Mouse (Mus musculus): ENCODE results near the gene Fcgr3.

DNA sequence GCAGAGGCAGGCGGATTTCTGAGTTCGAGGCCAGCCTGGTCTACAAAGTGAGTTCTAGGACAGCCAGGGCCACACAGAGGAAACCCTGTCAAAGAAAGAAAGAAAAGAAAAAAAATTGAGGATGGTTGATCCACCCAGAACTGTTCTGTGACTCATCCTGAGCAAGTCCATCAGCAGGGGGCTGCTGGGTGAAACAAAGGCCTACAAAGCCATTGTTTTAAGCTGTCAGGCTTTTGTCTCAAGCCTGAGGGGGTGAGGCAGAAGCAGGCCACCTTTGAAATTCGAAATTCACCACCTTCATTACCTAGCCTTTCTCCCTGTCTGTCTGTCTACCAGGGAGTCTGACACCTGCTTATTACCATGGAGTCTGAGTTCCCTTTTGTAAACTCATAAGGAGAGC lies 18.2 kb downstream of the Fcgr3 start:
- TF ChIP-seq MAFK (IDR thresholded peaks at IDR 0.05; ENCODE audit: insufficient replicate concordance, low read length) (no peak), EP300 (IDR thresholded peaks at IDR 0.05; ENCODE audit: low read length) (no peak), JUN (IDR thresholded peaks at IDR 0.05; ENCODE audit: insufficient read depth, low read depth, low read length) (no peak), POLR2AphosphoS2 (IDR thresholded peaks at IDR 0.05; ENCODE audit: low read depth, low read length) (no peak), ETS1 (conservative IDR thresholded peaks at IDR 0.05; ENCODE audit: low read depth, low read length) (no peak)

Data from CH12.LX (cell line).